Mouse (Mus musculus) C2C12 (cell line): ENCODE results near the gene Fbxw11.

ENCODE experiments used
- CEBPB ChIP-seq: IDR thresholded peaks from one replicate; pipeline ENCODE4 v1.6.1; 2011; ENCODE audit warnings: low read depth, mild to moderate bottlenecking, control low read depth, moderate library complexity
- CTCF ChIP-seq: IDR thresholded peaks from one replicate; pipeline ENCODE4 v1.5.1; 2011; ENCODE audit not compliant: control insufficient read depth, insufficient read depth, insufficient read length
- FOSL1 ChIP-seq: IDR thresholded peaks from one replicate; pipeline ENCODE4 v1.8.0; 2011; ENCODE audit warnings: mild to moderate bottlenecking, low read length; ENCODE audit not compliant: poor library complexity, insufficient read depth, severe bottlenecking
- MAX ChIP-seq: IDR thresholded peaks from one replicate; pipeline ENCODE4 v1.6.1; 2011; ENCODE audit warnings: mild to moderate bottlenecking, control low read depth
- MYOD1 ChIP-seq: IDR thresholded peaks from one replicate; pipeline ENCODE4 v1.6.1; 2011; ENCODE audit warnings: low read depth; ENCODE audit not compliant: control insufficient read depth, insufficient read length
- MYOG ChIP-seq: IDR thresholded peaks from one replicate; pipeline ENCODE4 v1.6.1; 2011; ENCODE audit not compliant: control insufficient read depth, insufficient read length; ENCODE audit errors: extremely low read depth
- USF1 ChIP-seq: IDR thresholded peaks from one replicate; pipeline ENCODE4 v1.6.1; 2011; ENCODE audit warnings: low read depth, mild to moderate bottlenecking, control low read depth, moderate library complexity

- TF ChIP-seq CTCF (no peak), MAX (no peak), MYOD1 (no peak), CEBPB (no peak), FOSL1 (no peak), USF1 (no peak), MYOG (no peak)
These were observed 19.9 kb upstream of the Fbxw11 start for GRCm38 (mm10) chr11:32622479-32623190.
